Mouse (Mus musculus): ENCODE data around the gene Smpx.

The Smpx gene

GRCm38 (mm10) chrX:157698862-157699261 is at the start of gene Smpx:
Gene Smpx (plus strand): TSS chrX:157698910.
- DNase-seq (ENCODE audit: low spot score): no peak

DNA sequence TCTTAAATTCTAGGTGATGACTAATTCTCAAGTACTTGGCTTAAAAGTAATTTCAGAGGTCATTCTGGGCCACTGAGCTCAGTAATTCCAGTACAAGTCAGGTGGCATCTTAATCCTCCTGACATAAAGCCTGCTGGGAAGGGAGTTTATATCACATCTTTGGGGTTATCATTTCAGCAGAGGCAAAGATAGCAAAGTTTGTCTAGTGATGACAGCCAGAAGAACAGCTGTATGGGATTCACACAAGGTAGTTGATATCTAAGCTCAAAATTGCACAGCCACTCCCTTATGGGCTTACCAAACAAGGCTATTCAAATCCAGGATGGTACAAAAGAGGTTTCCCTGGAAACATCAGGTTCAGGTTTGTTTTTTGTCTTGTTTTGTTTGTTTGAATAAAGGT is 43.7 kb upstream of the Smpx start:
- no peak for DNase-seq (ENCODE audit: low spot score)

DNA sequence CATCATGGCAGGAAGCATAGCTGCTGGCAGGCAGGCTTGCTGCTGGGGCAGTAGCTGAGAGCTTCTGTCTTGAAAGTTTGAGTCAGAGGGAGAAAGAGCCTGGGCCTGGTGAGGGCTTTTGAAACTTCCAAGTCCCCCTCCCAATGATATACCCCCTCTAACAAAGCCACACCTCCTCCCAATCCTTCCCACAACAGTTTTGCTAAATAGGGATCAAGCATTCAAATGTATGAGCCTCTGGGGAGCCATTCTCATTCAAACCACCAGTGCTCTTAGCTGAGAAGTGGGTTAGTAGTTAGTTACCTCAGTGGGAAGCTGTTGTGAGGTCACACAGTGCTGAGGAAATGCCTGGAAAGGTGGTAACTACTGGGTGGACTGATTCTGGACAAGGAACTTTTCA is 41.4 kb upstream of the Smpx start:
- DNase-seq (ENCODE audit: low spot score): no peak

DNA sequence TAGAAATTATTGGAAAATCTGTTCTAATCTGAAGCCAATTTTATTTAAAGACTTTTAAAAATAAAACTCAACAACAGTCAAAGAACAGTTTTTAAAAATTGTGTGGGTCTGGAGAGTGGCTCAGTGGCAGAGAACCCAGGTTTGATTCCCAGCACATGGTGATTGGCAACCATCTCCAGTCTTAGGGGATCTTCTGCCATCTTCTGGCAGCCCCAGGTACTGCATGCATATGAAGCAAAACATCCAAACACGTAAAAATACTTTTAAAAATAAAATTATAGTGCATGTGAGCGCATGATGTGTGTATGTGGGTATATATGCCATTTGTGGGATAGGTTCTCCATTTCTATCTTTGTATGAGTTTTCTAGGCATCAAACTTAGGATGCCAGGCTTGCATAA is 26.9 kb upstream of the Smpx start:
- DNase-seq (ENCODE audit: low spot score): no peak

DNA sequence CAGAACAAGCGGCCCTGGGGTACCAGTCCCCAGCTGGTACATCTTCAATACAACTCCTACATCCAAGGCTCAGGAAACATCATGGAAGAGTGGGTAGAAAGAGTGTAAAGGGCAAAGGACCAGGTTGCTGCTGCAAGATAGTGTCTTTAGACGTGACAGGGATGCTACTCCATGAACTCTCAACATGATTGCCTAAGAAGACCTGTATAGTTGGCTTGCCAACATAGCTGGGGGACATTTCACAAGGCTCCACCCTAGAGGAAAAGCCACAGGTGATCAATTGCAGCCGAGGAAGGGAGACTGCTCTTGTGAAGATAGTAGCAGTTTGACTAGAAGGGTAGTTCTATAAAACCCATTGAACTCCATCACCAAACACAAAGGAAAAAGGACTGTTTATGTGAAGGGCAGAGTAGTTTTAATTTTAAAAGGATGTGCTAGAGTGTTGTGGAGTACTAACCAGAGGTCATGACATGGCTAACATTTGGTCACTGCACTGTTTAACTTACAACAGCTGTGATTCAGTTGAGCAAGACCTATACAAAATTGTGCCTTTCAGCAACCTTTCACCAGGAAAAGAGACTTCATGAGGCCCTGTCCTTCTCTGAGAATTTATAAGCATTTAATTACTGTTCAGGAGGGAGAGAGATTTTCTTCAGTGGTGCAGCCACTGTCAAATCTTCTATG is 23.9 kb upstream of the Smpx start:
- DNase-seq (ENCODE audit: low spot score): no peak

DNA sequence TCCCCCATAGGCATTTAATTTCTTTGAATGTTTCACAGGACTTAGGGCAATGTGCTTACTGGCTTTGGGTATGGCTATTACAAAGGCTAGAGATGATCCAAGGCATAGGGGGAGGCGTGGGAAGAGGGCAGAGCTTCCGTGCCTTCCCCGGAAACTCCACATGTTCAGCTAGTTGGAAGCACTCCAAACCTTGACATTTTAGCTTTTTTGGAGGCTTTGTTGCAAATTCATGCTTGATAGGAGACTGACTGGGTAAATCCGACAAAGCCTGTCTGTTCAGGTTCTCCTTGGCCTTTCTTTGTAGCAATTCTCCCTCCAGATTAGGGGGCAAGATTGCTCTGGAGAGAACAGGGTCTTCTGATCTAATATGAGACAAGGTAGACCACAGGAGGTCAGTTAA is 7.5 kb upstream of the Smpx start:
- DNase-seq (ENCODE audit: low spot score): no peak

DNA sequence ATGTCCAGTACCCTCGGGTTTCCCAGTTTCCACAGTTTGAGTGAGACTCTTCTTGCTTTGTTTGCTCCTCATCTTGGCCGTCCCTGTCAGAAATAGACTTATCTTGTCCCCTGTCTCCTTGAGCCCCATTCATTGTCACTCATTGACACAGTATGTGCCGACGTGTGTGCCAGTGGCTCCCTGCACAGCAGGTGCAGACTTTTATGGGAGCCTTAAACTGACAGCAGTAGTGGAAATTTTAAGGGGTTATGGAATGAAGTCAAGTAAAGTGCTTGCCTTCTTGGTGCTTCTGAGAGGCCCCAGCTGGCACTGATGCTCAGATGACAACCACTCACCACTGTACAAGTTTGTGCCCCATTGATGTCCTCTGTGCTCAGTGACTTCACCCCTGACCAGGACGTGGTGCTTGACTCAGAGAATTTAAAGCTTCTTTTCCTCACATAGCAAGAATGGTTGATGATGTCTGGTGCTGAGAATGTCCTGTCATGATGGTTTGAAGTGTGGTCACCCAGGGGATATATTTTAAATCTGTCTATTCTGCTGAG is 1.0 kb upstream of the Smpx start:
- DNase-seq (ENCODE audit: low spot score): no peak

GRCm38 (mm10) chrX:157707236-157707635 is 8.5 kb downstream of the Smpx start:
- no peak for DNase-seq (ENCODE audit: low spot score)

DNA sequence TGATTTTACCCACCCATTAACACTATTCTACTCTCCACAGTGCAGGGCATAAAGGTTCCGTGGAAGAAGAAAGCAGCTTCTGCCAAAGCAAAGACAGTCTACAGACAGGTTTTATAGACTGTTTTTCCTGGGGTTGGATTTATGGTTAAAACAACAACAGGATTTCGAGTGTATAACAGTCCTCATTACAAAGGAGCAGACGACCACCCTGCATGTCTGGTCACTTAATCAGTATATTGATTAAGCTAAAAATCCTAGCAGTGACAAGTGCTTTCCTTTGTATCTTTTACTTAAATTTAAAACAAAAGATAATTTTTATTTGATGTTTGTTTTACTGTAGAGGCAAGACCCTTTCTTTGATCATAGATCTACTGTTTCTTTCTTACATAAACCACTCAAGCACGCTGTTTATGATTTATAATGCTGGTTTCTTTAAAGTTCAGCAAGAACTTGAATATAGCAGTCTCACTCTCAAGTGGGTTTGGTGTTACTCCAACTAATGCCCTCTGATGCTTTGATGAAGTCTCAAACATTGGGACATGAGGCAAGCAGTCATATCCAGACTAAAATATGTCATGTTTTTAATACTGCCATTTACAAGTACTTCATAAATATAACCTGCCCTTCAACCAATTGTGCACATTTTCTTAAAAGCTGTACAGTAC is 10.0 kb downstream of the Smpx start:
- no peak for DNase-seq (ENCODE audit: low spot score)

DNA sequence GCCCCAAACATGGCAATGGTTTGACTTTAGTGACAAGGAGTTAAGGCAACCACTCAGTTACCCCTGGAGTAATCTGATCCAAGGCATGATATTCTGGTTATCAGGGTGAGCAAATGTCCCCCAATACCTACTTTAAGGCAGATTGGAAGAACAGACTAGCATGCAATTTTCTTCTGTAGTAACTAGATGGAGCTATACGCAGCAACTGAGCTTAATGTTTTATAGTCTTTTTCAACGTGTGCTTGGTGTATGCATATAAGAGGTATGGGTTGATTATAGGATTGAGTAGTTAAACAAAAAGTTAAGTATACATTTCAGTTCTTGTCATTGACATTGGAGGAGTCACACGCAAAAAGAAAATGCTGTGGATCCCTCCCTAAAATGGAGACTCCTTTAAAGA is 21.2 kb downstream of the Smpx start:
- no peak for DNase-seq (ENCODE audit: low spot score)

DNA sequence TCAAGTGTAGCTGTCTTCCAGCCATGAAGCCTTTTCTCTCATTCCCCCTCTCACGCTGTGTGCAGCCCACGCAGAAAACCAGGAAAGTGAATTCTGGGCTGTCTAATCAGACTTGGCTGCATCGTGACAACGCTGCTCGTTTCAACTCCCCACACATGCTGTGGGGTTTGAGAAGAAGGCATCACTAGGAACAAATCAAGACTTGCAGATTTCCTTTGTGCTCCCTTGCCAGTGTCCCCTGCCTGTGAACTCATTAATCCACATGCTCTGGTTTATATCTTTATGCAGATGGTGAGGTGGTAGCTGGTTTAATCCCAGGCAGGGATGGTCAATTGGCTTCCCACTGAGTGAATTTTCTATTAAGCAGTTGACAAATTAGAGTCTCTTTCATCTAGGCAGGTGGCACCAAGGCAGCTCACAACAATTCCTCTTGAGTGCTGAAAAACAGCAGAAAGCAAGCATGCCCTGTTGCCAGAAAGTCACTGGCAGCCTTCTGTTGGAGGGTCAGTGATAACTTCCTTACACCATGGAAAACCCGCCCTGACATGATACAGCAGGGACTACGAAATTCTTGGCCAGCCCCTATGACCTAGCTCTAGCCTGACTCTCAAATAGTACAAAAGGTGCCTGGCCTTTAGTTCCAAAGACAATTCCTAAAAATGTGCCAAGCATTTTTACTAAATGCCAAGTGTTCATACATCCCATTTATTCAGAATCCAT is 32.1 kb downstream of the Smpx start:
- no peak for DNase-seq (ENCODE audit: low spot score)

- DNase-seq (ENCODE audit: low spot score): peak; percentile 75
Measured at GRCm38 (mm10) chrX:157731658-157732314, 33.1 kb downstream of the Smpx start.

DNA sequence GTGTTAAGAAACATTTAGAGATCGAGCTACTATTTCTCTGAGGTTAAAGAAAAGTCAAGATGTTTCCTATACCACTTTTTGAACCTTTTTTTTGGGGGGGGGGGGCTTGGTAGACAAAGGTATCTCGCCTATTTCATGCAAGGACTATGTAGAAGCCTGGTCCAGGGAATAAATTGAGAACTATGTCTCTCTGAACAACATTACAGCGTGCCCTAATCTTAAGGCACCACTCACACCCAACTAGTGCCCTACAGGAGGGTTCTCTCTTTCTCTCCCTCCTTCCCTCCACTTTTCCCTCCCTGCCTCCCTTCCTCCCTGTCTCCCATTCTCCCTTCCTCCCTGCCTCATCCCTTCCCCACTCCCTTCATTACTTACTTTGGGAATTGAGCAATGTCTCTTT is 33.6 kb downstream of the Smpx start:
- no peak for DNase-seq (ENCODE audit: low spot score)

GRCm38 (mm10) chrX:157733836-157734235 is 35.1 kb downstream of the Smpx start:
- no peak for DNase-seq (ENCODE audit: low spot score)

GRCm38 (mm10) chrX:157734341-157734740 is 35.6 kb downstream of the Smpx start:
- no peak for DNase-seq (ENCODE audit: low spot score)

GRCm38 (mm10) chrX:157747815-157748544 is 49.3 kb downstream of the Smpx start:
- DNase-seq (ENCODE audit: low spot score): no peak

DNA sequence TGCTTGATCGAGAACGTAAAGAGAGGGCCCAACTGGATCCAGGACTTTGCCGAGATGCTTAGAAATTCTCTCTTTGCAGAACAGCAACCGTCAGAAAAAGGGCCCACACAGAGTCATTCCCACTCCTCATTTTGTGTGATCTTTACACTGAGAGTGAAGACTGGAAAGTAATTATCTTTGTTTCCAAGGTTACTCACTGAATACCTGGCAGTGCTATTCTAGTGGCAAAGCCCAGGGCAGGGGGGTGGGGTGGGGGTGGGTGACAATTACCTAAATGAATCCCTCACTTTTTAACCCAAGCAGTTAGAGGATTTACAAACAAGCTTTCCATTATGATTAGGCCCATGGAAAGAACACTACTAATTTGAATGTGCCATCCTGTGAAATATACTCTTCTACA is 55.8 kb downstream of the Smpx start:
- no peak for DNase-seq (ENCODE audit: low spot score)

- no peak for DNase-seq (ENCODE audit: low spot score)
Measured at GRCm38 (mm10) chrX:157762542-157762941, 63.8 kb downstream of the Smpx start.

DNA sequence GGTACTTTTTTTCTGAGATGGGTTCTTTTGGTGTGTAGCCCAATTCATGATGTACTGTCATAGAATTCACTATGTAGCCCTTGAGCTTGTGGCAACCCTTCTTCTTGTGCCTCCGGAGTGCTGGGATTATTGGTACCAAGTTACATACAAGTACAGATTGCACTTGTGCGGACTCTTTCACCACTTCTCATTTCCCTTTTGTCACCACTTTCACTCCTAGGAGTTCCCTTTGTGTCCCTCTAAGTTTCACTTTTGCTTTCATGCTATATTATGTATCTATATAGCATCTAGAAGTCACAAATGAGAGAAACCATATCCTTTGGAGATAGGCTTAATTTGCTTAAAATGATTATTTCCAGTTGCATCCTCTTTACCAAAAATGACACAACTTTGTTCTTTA is 103.0 kb downstream of the Smpx start:
- DNase-seq (ENCODE audit: low spot score): no peak

Measured in embryo, embryonic 10 days (tissue).